Mouse (Mus musculus) intestine, embryonic 16.5 days (tissue): Measurements from ENCODE around the gene Ano8. TPM values are rescaled to one million over a fixed set of nuclear protein-coding genes. Genes with fewer than 3 reads are reported as not detected.

Experiments used
- ATAC-seq: fragments of 200-750 bp; cut with Nextera tagmentation; 2 replicates; pipeline ENCODE4 v1.8.0; 2017; ENCODE audit warnings: moderate TSS enrichment, moderate library complexity
- H3K27ac ChIP-seq: fragments of 300-500 bp; sonication (generic); 2 replicates; pipeline ENCODE4 v1.5.1; 2014; ENCODE audit warnings: mild to moderate bottlenecking, low read length
- H3K27me3 ChIP-seq: fragments of 300-500 bp; sonication (generic); replicated peaks from 2 replicates; pipeline ENCODE4 v1.6.1; 2014; ENCODE audit warnings: low read length, control low read depth, mixed read lengths; ENCODE audit not compliant: control insufficient read depth, insufficient read depth
- H3K36me3 ChIP-seq: fragments of 300-500 bp; sonication (generic); 2 replicates; pipeline ENCODE4 v1.6.1; 2014; ENCODE audit warnings: low read length, control low read depth; ENCODE audit not compliant: control insufficient read depth, insufficient read depth
- H3K4me1 ChIP-seq: fragments of 300-500 bp; sonication (generic); 2 replicates; pipeline ENCODE4 v1.6.1; 2014; ENCODE audit warnings: low read length, control low read depth, mixed read lengths; ENCODE audit not compliant: control insufficient read depth, insufficient read depth
- H3K4me2 ChIP-seq: fragments of 300-500 bp; sonication (generic); 2 replicates; pipeline ENCODE4 v1.6.1; 2014; ENCODE audit warnings: low read depth, low read length, control low read depth
- H3K4me3 ChIP-seq: fragments of 300-500 bp; sonication (generic); 2 replicates; pipeline ENCODE4 v1.5.1; 2014; ENCODE audit warnings: mild to moderate bottlenecking, low read length
- H3K9ac ChIP-seq: fragments of 300-500 bp; sonication (generic); 2 replicates; pipeline ENCODE4 v1.6.1; 2014; ENCODE audit warnings: low read depth, low read length
- H3K9me3 ChIP-seq: fragments of 300-500 bp; sonication (generic); 2 replicates; pipeline ENCODE4 v1.6.1; 2016; ENCODE audit warnings: low read length, control low read depth; ENCODE audit not compliant: control insufficient read depth
- WGBS: fragments of 180-500 bp; shearing (Covaris S2); extraction: QIAGEN DNeasy Blood & Tissue Kit; methylation state at CpG from one replicate; pipeline ENCODE4 v1.1.7; 2014; 5-methylcytosine and 5-hydroxymethylcytosine counted together
- polyA plus RNA-seq: library from polyadenylated mRNA; unstranded; fragments of >200 nt; fragmentation: Nextera tagmentation; extraction: Ambion mirVana; gene quantifications from 2 replicates; pipeline ENCODE4 v1.2.1, GENCODE M21; 2015

The Ano8 gene
- polyA plus RNA-seq, 1 experiment from 2014 or later, result 0.20 TPM

GRCm38 (mm10) chr8:71487691-71488445 is 2.1 kb upstream of the Ano8 start, which contains the start of gene Gtpbp3:
Gtpbp3 (plus strand) TSS chr8:71488103.
- Histone ChIP-seq H3K27me3 (no peaks in the 10 kb centered on the region), H3K9ac (peak within 1 kb of the TSS; percentile 85), H3K4me1 (peaks cover 24% of the 10 kb centered on the region), H3K36me3 (peaks cover 12% of the 10 kb centered on the region; the same call in 1 of the 2 replicates), H3K4me3 (peak within 1 kb of the TSS; percentile 62), H3K9me3 (no peaks in the 10 kb centered on the region), H3K4me2 (peak within 1 kb of the TSS; percentile 99), H3K27ac (peak within 1 kb of the TSS; percentile 95)
- ATAC-seq, result peak; percentile 61
- WGBS, result 0% methylated on average over 33 of the region's 33 CpGs

- Histone ChIP-seq H3K27ac (peak overlapping the region; percentile 45), H3K9ac (peak overlapping the region; percentile 86), H3K4me2 (peak overlapping the region; percentile 97), H3K27me3 (no peaks in the 10 kb centered on the region), H3K4me1 (peaks cover 24% of the 10 kb centered on the region), H3K4me3 (peak overlapping the region; percentile 82), H3K36me3 (peaks cover 4% of the 10 kb centered on the region; the same call in 1 of the 2 replicates), H3K9me3 (no peaks in the 10 kb centered on the region)
- ATAC-seq, result no peak
- 5% methylated on average over 7 of the region's 7 CpGs for WGBS
Measured at GRCm38 (mm10) chr8:71486136-71486529, 370 bp upstream of the Ano8 start.

- H3K27me3 ChIP-seq, result no peaks in the 10 kb centered on the region
- peaks cover 21% of the 10 kb centered on the region for H3K4me1 ChIP-seq
- no peak for ATAC-seq
- H3K4me2 ChIP-seq, result no peak overlapping the region; the same call in 1 of the 2 replicates
- no peak overlapping the region; the same call in 1 of the 2 replicates for H3K4me3 ChIP-seq
- no peaks in the 10 kb centered on the region for H3K36me3 ChIP-seq
- H3K9ac ChIP-seq, result peak overlapping the region; percentile 86; the same call in 1 of the 2 replicates
- 96% methylated on average over 19 of the region's 19 CpGs for WGBS
- H3K27ac ChIP-seq, result no peak overlapping the region
- no peaks in the 10 kb centered on the region for H3K9me3 ChIP-seq
Measured at GRCm38 (mm10) chr8:71484736-71485135, 1.0 kb downstream of the Ano8 start.

GRCm38 (mm10) chr8:71483932-71484331 is 1.8 kb downstream of the Ano8 start:
- ATAC-seq, result no peak
- 54% methylated on average over 8 of the region's 8 CpGs for WGBS
- H3K4me3 ChIP-seq, result no peak overlapping the region

GRCm38 (mm10) chr8:71478943-71479342 is 6.8 kb downstream of the Ano8 start:
- ATAC-seq, result no peak
- Histone ChIP-seq H3K9ac (no peak overlapping the region), H3K4me1 (peaks cover 11% of the 10 kb centered on the region), H3K9me3 (no peaks in the 10 kb centered on the region), H3K36me3 (peaks cover 6% of the 10 kb centered on the region; the same call in 1 of the 2 replicates), H3K27me3 (no peaks in the 10 kb centered on the region), H3K4me3 (no peak overlapping the region), H3K27ac (no peak overlapping the region), H3K4me2 (no peak overlapping the region)
- WGBS, result 92% methylated on average over 11 of the region's 11 CpGs

More at GRCm38 (mm10) chr8:71483932-71484331, 1.8 kb downstream of the Ano8 start:
- Histone ChIP-seq H3K27me3 (no peaks in the 10 kb centered on the region), H3K36me3 (no peaks in the 10 kb centered on the region), H3K9ac (no peak overlapping the region), H3K4me2 (no peak overlapping the region), H3K4me1 (peaks cover 13% of the 10 kb centered on the region), H3K27ac (no peak overlapping the region), H3K9me3 (no peaks in the 10 kb centered on the region)

- H3K4me2 ChIP-seq, result peak overlapping the region; percentile 83
- H3K4me3 ChIP-seq, result peak overlapping the region; percentile 70
- 50% methylated on average over 14 of the region's 14 CpGs for WGBS
- peaks cover 11% of the 10 kb centered on the region for H3K4me1 ChIP-seq
- H3K9me3 ChIP-seq, result no peaks in the 10 kb centered on the region
- peak overlapping the region; percentile 73 for H3K9ac ChIP-seq
- no peaks in the 10 kb centered on the region for H3K27me3 ChIP-seq
- ATAC-seq, result no peak
- no peak overlapping the region for H3K27ac ChIP-seq
- H3K36me3 ChIP-seq, result peaks cover 6% of the 10 kb centered on the region; the same call in 1 of the 2 replicates
Measured at GRCm38 (mm10) chr8:71477196-71477845, 8.4 kb downstream of the Ano8 start.

GRCm38 (mm10) chr8:71476099-71476940 is 9.4 kb downstream of the Ano8 start:
- Histone ChIP-seq H3K9me3 (no peaks in the 10 kb centered on the region), H3K4me3 (peak overlapping the region; percentile 70), H3K4me1 (peaks cover 11% of the 10 kb centered on the region), H3K27ac (peak overlapping the region; percentile 88), H3K36me3 (peaks cover 6% of the 10 kb centered on the region), H3K9ac (peak overlapping the region; percentile 73), H3K4me2 (peak overlapping the region; percentile 83), H3K27me3 (no peaks in the 10 kb centered on the region)
- under 1% methylated on average over 105 of the region's 121 CpGs for WGBS
- ATAC-seq, result peak; percentile 89

GRCm38 (mm10) chr8:71475702-71476075 is 10.1 kb downstream of the Ano8 start:
- Histone ChIP-seq H3K9ac (peak overlapping the region; percentile 73), H3K9me3 (no peaks in the 10 kb centered on the region), H3K27me3 (no peaks in the 10 kb centered on the region), H3K4me1 (peaks cover 13% of the 10 kb centered on the region), H3K4me3 (peak overlapping the region; percentile 70), H3K4me2 (peak overlapping the region; percentile 83), H3K27ac (peak overlapping the region; percentile 88), H3K36me3 (peaks cover 6% of the 10 kb centered on the region)
- WGBS, result 20% methylated on average over 4 of the region's 4 CpGs
- ATAC-seq, result peak; percentile 10; the same call in 1 of the 2 replicates
